Mouse (Mus musculus): ENCODE measurements around the gene Sec61a2. TPM values are rescaled to one million over a fixed set of nuclear protein-coding genes. Genes with fewer than 3 reads are reported as not detected.

The Sec61a2 gene
- polyA plus RNA-seq, 1 experiment from 2014 or later = 74.0 TPM

GRCm38 (mm10) chr2:5889412-5889811 is 5.8 kb downstream of the Sec61a2 start:
- H3K9me3 ChIP-seq (ENCODE audit: low read depth, low read length) = no peaks in the 10 kb centered on the region
- H3K4me2 ChIP-seq = no peak overlapping the region
- no peak for TF ChIP-seq CTCF (IDR thresholded peaks at IDR 0.05; ENCODE audit: low read depth)

GRCm38 (mm10) chr2:5888865-5889264 is 6.4 kb downstream of the Sec61a2 start:
- Histone ChIP-seq H3K9me3 (ENCODE audit: low read depth, low read length) (no peaks in the 10 kb centered on the region), H3K36me3 (ENCODE audit: insufficient read depth) (peaks cover 59% of the 10 kb centered on the region), H3K9ac (no peak overlapping the region), H3K27me3 (ENCODE audit: insufficient read depth, low read length) (no peaks in the 10 kb centered on the region), H3K27ac (ENCODE audit: low read depth) (no peak overlapping the region), H3K4me1 (ENCODE audit: insufficient read depth) (0 out of 2 replicates have a peak, but pooled peaks cover 3% of the 10 kb centered on the region), H3K4me3 (ENCODE audit: low read depth, low read length) (no peak overlapping the region), H3K4me2 (no peak overlapping the region)
- DNase-seq = no peak
- no peak for ATAC-seq (ENCODE audit: insufficient read depth)
- TF ChIP-seq CTCF (IDR thresholded peaks at IDR 0.05; ENCODE audit: low read depth) = no peak
- WGBS = 82% methylated on average over 5 of the region's 5 CpGs

More at GRCm38 (mm10) chr2:5889412-5889811, 5.8 kb downstream of the Sec61a2 start:
- Histone ChIP-seq H3K27ac (ENCODE audit: low read depth) (no peak overlapping the region), H3K36me3 (ENCODE audit: insufficient read depth) (peaks cover 57% of the 10 kb centered on the region), H3K9ac (no peak overlapping the region), H3K4me3 (ENCODE audit: low read depth, low read length) (no peak overlapping the region), H3K4me1 (ENCODE audit: insufficient read depth) (peaks cover 5% of the 10 kb centered on the region; the same call in 1 of the 2 replicates), H3K27me3 (ENCODE audit: insufficient read depth, low read length) (no peaks in the 10 kb centered on the region)
- ATAC-seq (ENCODE audit: insufficient read depth) (no peak), DNase-seq (no peak)
- WGBS = 70% methylated on average over 2 of the region's 2 CpGs

GRCm38 (mm10) chr2:5877446-5877845 is 17.8 kb downstream of the Sec61a2 start:
- DNase-seq = peak; percentile 2
- Histone ChIP-seq H3K4me2 (no peak overlapping the region), H3K9me3 (ENCODE audit: low read depth, low read length) (no peaks in the 10 kb centered on the region), H3K36me3 (ENCODE audit: insufficient read depth) (peaks cover 85% of the 10 kb centered on the region), H3K27ac (ENCODE audit: low read depth) (no peak overlapping the region), H3K4me1 (ENCODE audit: insufficient read depth) (no peaks in the 10 kb centered on the region), H3K4me3 (ENCODE audit: low read depth, low read length) (no peak overlapping the region), H3K9ac (no peak overlapping the region), H3K27me3 (ENCODE audit: insufficient read depth, low read length) (no peaks in the 10 kb centered on the region)
- no peak for ATAC-seq (ENCODE audit: insufficient read depth)
- no peak for TF ChIP-seq CTCF (IDR thresholded peaks at IDR 0.05; ENCODE audit: low read depth)
- 70% methylated on average over 3 of the region's 3 CpGs for WGBS

GRCm38 (mm10) chr2:5869746-5870145 is 25.5 kb downstream of the Sec61a2 start:
- no peaks in the 10 kb centered on the region for H3K9me3 ChIP-seq (ENCODE audit: low read depth, low read length)
- no peaks in the 10 kb centered on the region for H3K27me3 ChIP-seq (ENCODE audit: insufficient read depth, low read length)
- no peak overlapping the region for H3K4me2 ChIP-seq
- peaks cover 76% of the 10 kb centered on the region for H3K36me3 ChIP-seq (ENCODE audit: insufficient read depth)
- H3K4me3 ChIP-seq (ENCODE audit: low read depth, low read length) = no peak overlapping the region
- H3K27ac ChIP-seq (ENCODE audit: low read depth) = no peak overlapping the region
- DNase-seq (no peak), ATAC-seq (ENCODE audit: insufficient read depth) (no peak)
- H3K4me1 ChIP-seq (ENCODE audit: insufficient read depth) = no peaks in the 10 kb centered on the region
- H3K9ac ChIP-seq = no peak overlapping the region
- no peak for TF ChIP-seq CTCF (IDR thresholded peaks at IDR 0.05; ENCODE audit: low read depth)
- 91% methylated on average over 5 of the region's 5 CpGs for WGBS

- Histone ChIP-seq H3K27ac (ENCODE audit: low read depth) (no peak overlapping the region), H3K4me2 (no peak overlapping the region), H3K9me3 (ENCODE audit: low read depth, low read length) (no peaks in the 10 kb centered on the region), H3K27me3 (ENCODE audit: insufficient read depth, low read length) (no peaks in the 10 kb centered on the region), H3K9ac (no peak overlapping the region), H3K4me3 (ENCODE audit: low read depth, low read length) (no peak overlapping the region), H3K36me3 (ENCODE audit: insufficient read depth) (peaks cover 71% of the 10 kb centered on the region), H3K4me1 (ENCODE audit: insufficient read depth) (no peaks in the 10 kb centered on the region)
- WGBS = 87% methylated on average over 2 of the region's 2 CpGs
- no peak for TF ChIP-seq CTCF (IDR thresholded peaks at IDR 0.05; ENCODE audit: low read depth)
- ATAC-seq (ENCODE audit: insufficient read depth) (no peak), DNase-seq (no peak)
Observed at GRCm38 (mm10) chr2:5867681-5868080, 27.6 kb downstream of the Sec61a2 start.

- Histone ChIP-seq H3K9ac (no peak within 1 kb of the TSS), H3K9me3 (ENCODE audit: low read depth, low read length) (no peaks in the 10 kb centered on the region), H3K4me2 (no peak within 1 kb of the TSS), H3K4me1 (ENCODE audit: insufficient read depth) (no peaks in the 10 kb centered on the region), H3K36me3 (ENCODE audit: insufficient read depth) (peaks cover 68% of the 10 kb centered on the region), H3K4me3 (ENCODE audit: low read depth, low read length) (no peak within 1 kb of the TSS), H3K27ac (ENCODE audit: low read depth) (no peak within 1 kb of the TSS), H3K27me3 (ENCODE audit: insufficient read depth, low read length) (no peaks in the 10 kb centered on the region)
- 91% methylated on average over 3 of the region's 3 CpGs for WGBS
- no peak for TF ChIP-seq CTCF (IDR thresholded peaks at IDR 0.05; ENCODE audit: low read depth)
- DNase-seq (no peak), ATAC-seq (ENCODE audit: insufficient read depth) (no peak)
Observed at GRCm38 (mm10) chr2:5862834-5863233, 32.4 kb downstream of the Sec61a2 start, which contains the start of gene Gm13199. Gene Gm13199 (minus strand): TSS chr2:5862934.

GRCm38 (mm10) chr2:5851866-5852265 is 43.4 kb downstream of the Sec61a2 start:
- 86% methylated on average over 5 of the region's 5 CpGs for WGBS

More at GRCm38 (mm10) chr2:5851866-5852265, 43.4 kb downstream of the Sec61a2 start:
- Histone ChIP-seq H3K4me3 (ENCODE audit: low read depth, low read length) (no peak overlapping the region), H3K36me3 (ENCODE audit: insufficient read depth) (peaks cover 10% of the 10 kb centered on the region), H3K4me1 (ENCODE audit: insufficient read depth) (no peaks in the 10 kb centered on the region), H3K27me3 (ENCODE audit: insufficient read depth, low read length) (no peaks in the 10 kb centered on the region), H3K9ac (no peak overlapping the region), H3K9me3 (ENCODE audit: low read depth, low read length) (no peaks in the 10 kb centered on the region), H3K4me2 (no peak overlapping the region), H3K27ac (ENCODE audit: low read depth) (no peak overlapping the region)
- ATAC-seq (ENCODE audit: insufficient read depth) (no peak), DNase-seq (no peak)
- no peak for TF ChIP-seq CTCF (IDR thresholded peaks at IDR 0.05; ENCODE audit: low read depth)
